Comparison of ENCODE assay signal across 10 mouse cellular contexts in the genomic region with DNA sequence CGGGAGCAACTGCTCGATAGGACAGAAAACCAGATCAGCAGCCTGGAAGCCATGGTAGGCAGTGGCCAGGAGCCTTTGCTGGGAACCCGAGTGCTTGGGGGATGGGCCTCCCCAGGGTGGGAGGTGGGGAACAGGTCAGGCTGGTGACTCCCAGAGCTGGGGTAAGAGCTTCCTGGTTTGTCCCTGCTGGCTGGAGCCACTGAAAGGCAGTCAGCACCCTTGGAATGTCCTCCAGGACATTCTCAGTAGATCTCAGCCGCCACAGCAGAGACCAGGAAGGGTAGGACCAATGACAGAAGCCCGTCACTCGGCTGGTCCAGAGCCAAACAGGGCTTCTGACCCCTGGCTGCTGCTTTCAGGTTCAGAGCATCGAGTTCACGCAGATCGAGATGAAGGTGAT. TPM values are rescaled to one million over a fixed set of nuclear protein-coding genes. Genes with fewer than 3 reads are reported as not detected.
DNase-seq lines count a peak whose midpoint lies in the region; ATAC-seq and TF ChIP-seq lines count a peak whose summit lies in the region.
"Had no signal": no experiment of that assay in that cellular context is flagged by ENCODE, and none has a peak within 500 bp of the region (broad histone marks: within the 10 kb centered on the region; RNA-seq: fewer than 3 reads in every experiment).

No protein-coding gene starts in this region.

- no peak overlapping the region for H3K4me3 ChIP-seq in forebrain, embryonic 12.5 days (replicated peaks)
- no peak overlapping the region for H3K4me3 ChIP-seq in forebrain, embryonic 16.5 days (replicated peaks; ENCODE audit: low read length)
- peak overlapping the region; percentile 8; the same call in 1 of the 2 replicates for H3K4me3 ChIP-seq in lung, embryonic 14.5 days (ENCODE audit: low read depth, low read length)
- H3K4me3 ChIP-seq in lung, adult 2 months (replicated peaks; ENCODE audit: extremely low read depth, low read depth, low read length) = no peak overlapping the region

- no peaks in the 10 kb centered on the region for H3K9me3 ChIP-seq in forebrain, embryonic 12.5 days
- no peaks in the 10 kb centered on the region for H3K9me3 ChIP-seq in forebrain, embryonic 16.5 days (ENCODE audit: control insufficient read depth, low read length)
- H3K9me3 ChIP-seq in lung, embryonic 14.5 days (ENCODE audit: low read depth, low read length) = no peaks in the 10 kb centered on the region

- no peak for TF ChIP-seq POLR2A in lung, adult 2 months (IDR thresholded peaks at IDR 0.05; ENCODE audit: borderline replicate concordance, extremely low read depth, low read depth, low read length)

- no peak for ATAC-seq in forebrain, embryonic 12.5 days (ENCODE audit: low FRiP score)
- ATAC-seq in forebrain, embryonic 16.5 days = no peak
- no peak for ATAC-seq in lung, embryonic 14.5 days (ENCODE audit: insufficient read depth)
- ATAC-seq: inflammation-experienced regulatory T-cells, adult 6 months had no signal

- no peak overlapping the region for H3K9ac ChIP-seq in forebrain, embryonic 12.5 days
- no peak overlapping the region for H3K9ac ChIP-seq in forebrain, embryonic 16.5 days (replicated peaks; ENCODE audit: low read depth, low read length)
- no peak overlapping the region; the same call in 1 of the 2 replicates for H3K9ac ChIP-seq in lung, embryonic 14.5 days

- 0 out of 2 replicates have a peak overlapping the region, but pooled peaks have one; percentile 6 for H3K27ac ChIP-seq in forebrain, embryonic 12.5 days
- no peak overlapping the region for H3K27ac ChIP-seq in forebrain, embryonic 16.5 days (ENCODE audit: low read length)
- H3K27ac ChIP-seq in lung, embryonic 14.5 days (ENCODE audit: low read depth) = peak overlapping the region; percentile 32; the same call in 1 of the 2 replicates

- WGBS in forebrain, embryonic 12.5 days = 87% methylated on average over 9 of the region's 9 CpGs
- 89% methylated on average over 9 of the region's 9 CpGs for WGBS in forebrain, embryonic 16.5 days
- WGBS in lung, embryonic 14.5 days = 75% methylated on average over 9 of the region's 9 CpGs
- 35% methylated on average over 9 of the region's 9 CpGs for WGBS in lung, adult 2 months

- H3K27me3 ChIP-seq in forebrain, embryonic 12.5 days = no peaks in the 10 kb centered on the region
- no peaks in the 10 kb centered on the region for H3K27me3 ChIP-seq in forebrain, embryonic 16.5 days (replicated peaks; ENCODE audit: control insufficient read depth, insufficient read depth, low read length)
- no peaks in the 10 kb centered on the region for H3K27me3 ChIP-seq in lung, embryonic 14.5 days (ENCODE audit: insufficient read depth, low read length)

- no peak for TF ChIP-seq CTCF in lung, embryonic 14.5 days (IDR thresholded peaks at IDR 0.05; ENCODE audit: low read depth)
- TF ChIP-seq CTCF in lung, adult 2 months (IDR thresholded peaks at IDR 0.05; ENCODE audit: insufficient read depth, low read length) = no peak

- no peak for DNase-seq in lung, embryonic 14.5 days
- DNase-seq in lung, adult 2 months = no peak
- peak; percentile 74 for DNase-seq in kidney, adult 9 months
- DNase-seq in lung, postnatal 10 days = peak; percentile 49
- no peak for DNase-seq in urinary bladder, postnatal 10 days (ENCODE audit: low spot score)
- DNase-seq in ovary, postnatal 14 days (ENCODE audit: low spot score) = no peak
- DNase-seq: spleen, adult 18-20 months had no signal

- H3K36me3 ChIP-seq in forebrain, embryonic 12.5 days (replicated peaks) = peaks cover 48% of the 10 kb centered on the region
- H3K36me3 ChIP-seq in forebrain, embryonic 16.5 days (ENCODE audit: control insufficient read depth, insufficient read depth) = peaks cover 9% of the 10 kb centered on the region
- H3K36me3 ChIP-seq in lung, embryonic 14.5 days (ENCODE audit: insufficient read depth) = peaks cover 44% of the 10 kb centered on the region

- H3K4me1 ChIP-seq in forebrain, embryonic 12.5 days = peaks cover 31% of the 10 kb centered on the region
- peaks cover 30% of the 10 kb centered on the region for H3K4me1 ChIP-seq in forebrain, embryonic 16.5 days (replicated peaks; ENCODE audit: control insufficient read depth, insufficient read depth, low read length)
- H3K4me1 ChIP-seq in lung, embryonic 14.5 days (ENCODE audit: insufficient read depth) = peaks cover 9% of the 10 kb centered on the region
- H3K4me1 ChIP-seq in lung, adult 2 months (ENCODE audit: control insufficient read depth, insufficient read depth, low read length) = peaks cover 31% of the 10 kb centered on the region

- H3K4me2 ChIP-seq in forebrain, embryonic 12.5 days = no peak overlapping the region
- H3K4me2 ChIP-seq in forebrain, embryonic 16.5 days (ENCODE audit: low read length) = no peak overlapping the region
- H3K4me2 ChIP-seq in lung, embryonic 14.5 days = peak overlapping the region; percentile 70; the same call in 1 of the 2 replicates

RNA-seq across cellular contexts. Expression of a gene that starts 2.4 kb away (rescaled TPM):
- 100 TPM in 2 replicates for polyA plus RNA-seq in forebrain, embryonic 12.5 days (2016; fragmentation: Nextera tagmentation; extraction: Ambion mirVana)
- 83.4 and 96.5 TPM in 2 replicates for polyA plus RNA-seq in forebrain, embryonic 16.5 days (2015; fragmentation: Nextera tagmentation; extraction: Ambion mirVana)
- 94.3 and 104 TPM in 2 replicates for polyA plus RNA-seq in lung, embryonic 14.5 days (2014; fragmentation: Nextera tagmentation; extraction: Ambion mirVana)
- 50.2 and 51.0 TPM in 2 replicates for polyA plus RNA-seq in lung, adult 2 months (2012; rRNA removed)

RNA-seq across cellular contexts. Expression of a gene that starts 26.9 kb away (rescaled TPM):
- 11.2 and 12.0 TPM in 2 replicates for polyA plus RNA-seq in forebrain, embryonic 12.5 days (2016; fragmentation: Nextera tagmentation; extraction: Ambion mirVana)
- polyA plus RNA-seq in forebrain, embryonic 16.5 days (2015; fragmentation: Nextera tagmentation; extraction: Ambion mirVana) = 36.5 and 38.7 TPM in 2 replicates
- polyA plus RNA-seq in lung, embryonic 14.5 days (2014; fragmentation: Nextera tagmentation; extraction: Ambion mirVana) = 20.4 and 20.5 TPM in 2 replicates
- polyA plus RNA-seq in lung, adult 2 months (2012; rRNA removed) = 83.7 and 92.9 TPM in 2 replicates

Comparison
In these comparisons a context has a peak if more than half of its experiments do, and no peak if none do; other contexts are left out.
1. DNase-seq: peak in kidney, adult 9 months (single experiment) and lung, postnatal 10 days (single experiment); none in lung, embryonic 14.5 days (single experiment), lung, adult 2 months (single experiment), urinary bladder, postnatal 10 days (single experiment) and ovary, postnatal 14 days (single experiment).